Mouse (Mus musculus) hindbrain, embryonic 15.5 days (tissue): ENCODE measurements around the gene Gtf2a1. TPM values are rescaled to one million over a fixed set of nuclear protein-coding genes. Genes with fewer than 3 reads are reported as not detected.
"Not testable (repeated sequence)": the region's sequence is repeated elsewhere in the genome, so short reads cannot be mapped to it uniquely, and the experiment has no call there.

ENCODE experiments used
- ATAC-seq: fragments of 200-750 bp; cut with Nextera tagmentation; 2 replicates; pipeline ENCODE4 v1.8.0; 2017; ENCODE audit warnings: low read depth, moderate number of reproducible peaks, moderate TSS enrichment; ENCODE audit not compliant: low FRiP score
- H3K27ac ChIP-seq: fragments of 300-500 bp; sonication (generic); replicated peaks from 2 replicates; pipeline ENCODE4 v1.5.1; 2015; ENCODE audit warnings: mild to moderate bottlenecking, inconsistent platforms
- H3K27me3 ChIP-seq: fragments of 300-500 bp; sonication (generic); 2 replicates; pipeline ENCODE4 v1.6.1; 2015; ENCODE audit warnings: control low read depth, inconsistent platforms
- H3K36me3 ChIP-seq: fragments of 300-500 bp; sonication (generic); 2 replicates; pipeline ENCODE4 v1.6.1; 2015; ENCODE audit warnings: control low read depth, inconsistent platforms
- H3K4me1 ChIP-seq: fragments of 300-500 bp; sonication (generic); replicated peaks from 2 replicates; pipeline ENCODE4 v1.6.1; 2015; ENCODE audit warnings: control low read depth, inconsistent platforms
- H3K4me2 ChIP-seq: fragments of 300-500 bp; sonication (generic); 2 replicates; pipeline ENCODE4 v1.6.1; 2015; ENCODE audit warnings: moderate library complexity, mild to moderate bottlenecking, inconsistent platforms
- H3K4me3 ChIP-seq: fragments of 300-500 bp; sonication (generic); 2 replicates; pipeline ENCODE4 v1.5.1; 2015; ENCODE audit warnings: mild to moderate bottlenecking, inconsistent platforms
- H3K9ac ChIP-seq: fragments of 300-500 bp; sonication (generic); 2 replicates; pipeline ENCODE4 v1.6.1; 2015; ENCODE audit warnings: inconsistent platforms
- H3K9me3 ChIP-seq: fragments of 300-500 bp; sonication (generic); 2 replicates; pipeline ENCODE4 v1.6.1; 2016; ENCODE audit warnings: control low read depth, inconsistent platforms
- WGBS: fragments of 180-500 bp; shearing (Covaris S2); methylation state at CpG from one replicate; pipeline ENCODE4 v1.1.7; 2015; 5-methylcytosine and 5-hydroxymethylcytosine counted together
- polyA plus RNA-seq: library from polyadenylated mRNA; unstranded; fragments of >200 nt; fragmentation: Nextera tagmentation; extraction: Ambion mirVana; gene quantifications from 2 replicates; pipeline ENCODE4 v1.2.1, GENCODE M21; 2015

Gtf2a1 gene
- polyA plus RNA-seq, 1 experiment from 2014 or later, result 55.2 TPM

DNA sequence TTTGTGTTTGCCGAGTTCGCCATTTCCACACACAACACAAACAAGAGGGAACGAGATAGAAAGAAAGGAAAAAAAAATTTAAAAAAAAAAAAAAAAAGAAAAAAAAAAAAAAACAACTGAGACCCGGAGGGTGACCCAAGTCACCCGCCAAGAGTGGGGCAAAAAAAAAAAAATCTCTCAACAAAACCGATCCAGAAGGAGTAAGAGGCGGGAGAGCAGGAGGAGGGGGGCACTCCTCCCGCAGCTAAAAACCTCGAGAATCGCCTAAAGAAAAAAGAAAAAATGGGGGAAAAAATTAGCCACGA lies 793 bp downstream of the Gtf2a1 start:
- H3K4me3 ChIP-seq, result peak overlapping the region; percentile 73
- H3K27ac ChIP-seq, result peak overlapping the region; percentile 100
- no peaks in the 10 kb centered on the region for H3K9me3 ChIP-seq
- no peak; the same call in 1 of the 2 replicates for ATAC-seq
- peaks cover 19% of the 10 kb centered on the region for H3K4me1 ChIP-seq
- peak overlapping the region; percentile 68 for H3K4me2 ChIP-seq
- peak overlapping the region; percentile 99 for H3K9ac ChIP-seq
- H3K27me3 ChIP-seq, result no peaks in the 10 kb centered on the region
- H3K36me3 ChIP-seq, result peaks cover 9% of the 10 kb centered on the region
- WGBS, result 0% methylated on average over 11 of the region's 11 CpGs

DNA sequence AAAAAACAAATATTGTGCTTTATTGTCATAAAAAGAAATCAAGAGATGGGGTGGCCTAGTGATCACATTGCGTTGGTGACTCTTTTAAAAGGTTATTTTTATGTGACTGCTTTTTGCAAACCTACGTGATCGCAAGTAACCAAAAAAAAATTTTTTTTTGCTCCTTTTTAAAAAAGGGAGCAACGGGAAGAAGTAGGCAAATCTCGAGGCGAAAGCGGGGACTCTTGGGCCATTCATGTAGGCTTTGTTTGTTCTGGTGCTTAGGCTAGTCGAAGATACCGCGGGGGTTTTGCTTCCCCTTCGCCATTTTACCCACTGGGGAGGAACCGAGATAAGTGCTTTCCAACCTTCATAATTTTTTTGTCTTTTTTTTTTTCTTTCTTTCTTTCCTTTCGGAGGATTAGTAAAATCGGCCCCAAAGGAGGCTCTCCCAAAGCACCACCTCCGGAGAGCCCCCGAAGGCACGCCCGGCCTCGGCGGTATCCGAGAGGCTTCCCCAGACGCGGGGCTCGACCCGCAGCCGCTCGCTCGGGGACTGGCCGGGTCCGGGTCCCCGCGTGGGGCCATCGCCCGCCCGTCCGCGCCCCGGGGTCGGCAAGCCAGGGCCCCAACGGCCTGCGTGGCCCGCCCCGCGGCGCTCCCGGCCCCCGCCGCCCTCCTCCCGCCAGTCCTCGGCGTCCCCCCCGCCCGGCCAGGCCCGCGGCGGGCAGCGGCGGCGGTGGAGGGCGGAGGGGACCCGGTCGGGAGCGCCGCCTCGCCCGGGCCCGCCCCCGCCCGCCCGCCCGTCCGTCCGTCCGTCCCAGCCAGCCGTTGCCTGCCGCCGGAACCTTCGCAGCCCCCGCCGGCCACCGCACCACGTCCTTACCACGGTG lies 1.4 kb downstream of the Gtf2a1 start:
- Histone ChIP-seq H3K4me3 (peak overlapping the region; percentile 73), H3K9ac (peak overlapping the region; percentile 99), H3K4me1 (peaks cover 21% of the 10 kb centered on the region), H3K9me3 (no peaks in the 10 kb centered on the region), H3K36me3 (peaks cover 9% of the 10 kb centered on the region), H3K27me3 (no peaks in the 10 kb centered on the region), H3K4me2 (peak overlapping the region; percentile 68), H3K27ac (peak overlapping the region; percentile 100)
- under 1% methylated on average over 61 of the region's 83 CpGs for WGBS
- ATAC-seq, result 0 out of 2 replicates have a peak, but pooled peaks have one; percentile 1

DNA sequence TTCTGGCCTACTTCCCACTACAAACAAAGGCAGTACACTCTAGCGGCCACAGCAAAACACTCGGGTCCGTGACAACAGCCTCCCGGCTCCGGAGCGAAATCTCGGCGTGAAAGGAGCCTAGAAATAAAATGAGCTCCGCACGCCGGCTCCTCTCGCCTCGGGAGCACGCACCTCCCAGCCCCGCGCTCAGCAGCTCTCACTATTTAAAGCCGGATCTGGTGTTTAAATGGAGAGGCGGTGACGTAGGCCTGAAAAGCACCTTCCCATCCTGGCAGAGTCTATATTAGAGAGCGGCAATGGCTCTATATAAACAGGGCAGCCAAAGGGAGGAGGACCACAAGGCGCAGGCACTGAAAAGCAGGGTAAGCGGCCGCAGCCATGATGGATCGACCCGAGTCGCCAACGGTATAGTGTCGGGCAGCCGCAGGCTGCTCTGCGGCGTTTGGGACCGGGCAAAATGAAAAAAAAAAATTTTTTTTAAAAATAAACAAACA lies 2.1 kb downstream of the Gtf2a1 start:
- Histone ChIP-seq H3K4me2 (peak overlapping the region; percentile 68), H3K4me3 (peak overlapping the region; percentile 73), H3K9ac (peak overlapping the region; percentile 99), H3K27ac (peak overlapping the region; percentile 100), H3K27me3 (no peaks in the 10 kb centered on the region), H3K36me3 (peaks cover 9% of the 10 kb centered on the region), H3K9me3 (no peaks in the 10 kb centered on the region), H3K4me1 (peaks cover 28% of the 10 kb centered on the region)
- WGBS, result under 1% methylated on average over 32 of the region's 32 CpGs
- ATAC-seq, result peak; percentile 93

DNA sequence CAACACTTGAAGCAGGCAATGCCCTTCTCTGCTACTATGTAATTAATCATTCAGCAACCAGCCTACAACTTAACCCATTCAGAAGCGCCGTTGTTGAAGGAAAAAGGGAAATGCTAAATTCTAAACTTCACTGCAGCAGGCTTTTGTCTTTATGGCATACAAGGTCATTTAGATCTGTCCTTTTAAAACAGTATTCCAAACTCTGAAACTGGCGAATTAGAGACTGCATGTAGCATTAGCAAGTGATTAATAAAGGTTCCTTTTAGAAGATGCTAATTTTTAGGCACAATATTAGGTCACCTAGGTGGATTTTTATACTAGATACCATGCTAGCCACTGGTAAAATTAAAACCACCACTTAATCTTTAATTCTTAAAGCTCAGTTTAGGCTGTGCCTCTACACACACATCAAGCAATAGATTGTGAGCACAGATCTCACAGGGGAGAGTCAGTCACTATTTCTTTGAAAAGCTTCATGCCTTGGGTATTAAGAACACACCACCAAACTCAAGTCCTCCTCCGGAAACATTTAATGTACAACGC lies 2.7 kb downstream of the Gtf2a1 start:
- Histone ChIP-seq H3K36me3 (peaks cover 9% of the 10 kb centered on the region), H3K4me2 (peak overlapping the region; percentile 68), H3K27ac (peak overlapping the region; percentile 100), H3K9me3 (no peaks in the 10 kb centered on the region), H3K9ac (peak overlapping the region; percentile 99), H3K4me1 (peaks cover 34% of the 10 kb centered on the region), H3K4me3 (peak overlapping the region; percentile 73), H3K27me3 (no peaks in the 10 kb centered on the region)
- no peak for ATAC-seq
- 8% methylated on average over 5 of the region's 5 CpGs for WGBS

DNA sequence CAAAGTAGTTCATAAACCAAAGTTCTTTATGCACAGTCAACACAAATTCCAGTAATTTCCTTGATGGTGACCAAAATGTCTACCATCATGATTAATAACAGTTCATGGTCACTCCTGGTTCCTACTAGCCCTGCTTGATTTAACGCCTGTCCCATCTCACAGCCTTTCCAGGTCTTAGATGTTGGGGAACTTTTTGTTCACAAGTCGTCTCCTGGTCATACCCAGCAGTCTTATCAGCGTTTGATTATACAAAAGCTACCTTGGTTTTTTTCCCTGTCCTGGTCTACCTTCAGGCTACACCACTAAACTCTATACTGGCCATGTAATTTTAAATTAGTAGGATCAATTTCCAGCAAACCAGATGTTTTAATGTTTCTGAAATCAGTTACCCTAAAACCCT lies 3.2 kb downstream of the Gtf2a1 start:
- Histone ChIP-seq H3K27ac (peak overlapping the region; percentile 100), H3K4me2 (peak overlapping the region; percentile 68), H3K27me3 (no peaks in the 10 kb centered on the region), H3K4me1 (peaks cover 37% of the 10 kb centered on the region), H3K9ac (peak overlapping the region; percentile 99), H3K9me3 (no peaks in the 10 kb centered on the region), H3K4me3 (peak overlapping the region; percentile 73), H3K36me3 (peaks cover 9% of the 10 kb centered on the region)
- 38% methylated on average over 3 of the region's 3 CpGs for WGBS
- no peak for ATAC-seq

DNA sequence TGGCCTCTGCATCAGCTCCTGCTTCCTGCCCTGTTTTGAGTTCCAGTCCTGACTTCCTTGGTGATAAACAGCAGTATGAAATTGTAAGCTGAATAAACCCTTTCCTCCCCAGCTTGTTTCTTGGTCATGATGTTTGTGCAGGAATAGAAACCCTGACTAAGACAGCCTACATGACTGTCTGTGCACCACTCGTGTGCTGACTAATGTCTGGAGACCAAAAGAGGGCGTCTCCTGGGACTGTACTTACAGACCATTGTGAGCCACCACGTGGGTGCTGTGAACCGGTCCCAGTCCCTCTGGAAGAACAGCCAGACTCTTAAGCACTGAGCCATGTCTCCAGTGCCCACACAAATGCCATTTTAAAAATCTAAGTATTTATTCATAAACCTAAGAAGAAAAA lies 4.5 kb downstream of the Gtf2a1 start:
- H3K4me2 ChIP-seq, H3K27me3 ChIP-seq, H3K9ac ChIP-seq, H3K4me3 ChIP-seq, ATAC-seq, H3K9me3 ChIP-seq, H3K27ac ChIP-seq, H3K36me3 ChIP-seq: not testable (repeated sequence)
- H3K4me1 ChIP-seq, result peaks cover 32% of the 10 kb centered on the region
- 94% methylated on average over 4 of the region's 4 CpGs for whole genome bisulfite sequencing

DNA sequence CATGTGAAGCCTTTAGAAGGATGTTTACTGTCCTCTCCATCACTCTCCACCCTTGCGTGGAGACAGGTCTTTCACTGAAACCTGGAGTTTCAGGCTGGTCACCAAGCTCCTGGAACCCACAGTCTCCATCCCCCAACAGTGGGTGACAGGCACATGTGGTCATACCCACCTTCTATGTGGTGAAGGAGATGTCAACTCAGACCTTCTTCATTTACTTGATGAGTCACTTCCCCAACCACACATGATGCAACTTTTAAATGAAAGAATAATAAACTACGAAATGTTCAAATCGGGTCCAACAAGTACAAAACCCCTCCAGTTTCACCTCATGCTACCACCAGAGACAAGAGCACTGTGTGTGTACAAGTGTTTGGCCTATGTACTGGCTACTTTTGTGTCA lies 5.1 kb downstream of the Gtf2a1 start:
- 90% methylated on average over 3 of the region's 3 CpGs for WGBS
- H3K27me3 ChIP-seq, result no peaks in the 10 kb centered on the region
- no peak for ATAC-seq
- H3K9ac ChIP-seq, result no peak overlapping the region
- no peak overlapping the region for H3K4me3 ChIP-seq
- no peak overlapping the region for H3K27ac ChIP-seq
- H3K9me3 ChIP-seq, result no peaks in the 10 kb centered on the region
- peaks cover 29% of the 10 kb centered on the region for H3K4me1 ChIP-seq
- no peak overlapping the region for H3K4me2 ChIP-seq
- peaks cover 13% of the 10 kb centered on the region for H3K36me3 ChIP-seq

DNA sequence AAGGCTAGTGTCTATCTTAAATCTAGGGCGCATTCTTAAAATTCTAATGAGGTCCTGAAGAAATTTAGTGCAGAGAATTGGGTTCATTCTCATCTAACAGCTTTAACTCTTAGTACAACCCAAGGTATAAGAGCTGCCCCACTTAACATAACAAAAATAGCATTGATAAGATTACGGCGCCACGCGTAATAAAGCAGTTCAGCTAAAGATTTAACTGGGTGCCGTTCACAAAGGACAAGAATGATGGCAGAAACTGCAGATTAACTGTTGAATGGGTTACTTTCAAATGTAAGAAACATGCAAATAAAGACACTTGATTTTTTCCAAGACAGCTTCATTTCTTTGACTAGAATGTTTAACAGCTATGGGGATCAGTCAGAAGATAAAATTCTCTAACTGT lies 6.9 kb downstream of the Gtf2a1 start:
- Histone ChIP-seq H3K27ac (no peak overlapping the region), H3K9me3 (no peaks in the 10 kb centered on the region), H3K4me3 (no peak overlapping the region), H3K27me3 (no peaks in the 10 kb centered on the region), H3K9ac (no peak overlapping the region), H3K4me1 (peaks cover 29% of the 10 kb centered on the region), H3K4me2 (peak overlapping the region; percentile 19; the same call in 1 of the 2 replicates), H3K36me3 (peaks cover 15% of the 10 kb centered on the region)
- 46% methylated on average over 6 of the region's 6 CpGs for WGBS
- no peak for ATAC-seq

DNA sequence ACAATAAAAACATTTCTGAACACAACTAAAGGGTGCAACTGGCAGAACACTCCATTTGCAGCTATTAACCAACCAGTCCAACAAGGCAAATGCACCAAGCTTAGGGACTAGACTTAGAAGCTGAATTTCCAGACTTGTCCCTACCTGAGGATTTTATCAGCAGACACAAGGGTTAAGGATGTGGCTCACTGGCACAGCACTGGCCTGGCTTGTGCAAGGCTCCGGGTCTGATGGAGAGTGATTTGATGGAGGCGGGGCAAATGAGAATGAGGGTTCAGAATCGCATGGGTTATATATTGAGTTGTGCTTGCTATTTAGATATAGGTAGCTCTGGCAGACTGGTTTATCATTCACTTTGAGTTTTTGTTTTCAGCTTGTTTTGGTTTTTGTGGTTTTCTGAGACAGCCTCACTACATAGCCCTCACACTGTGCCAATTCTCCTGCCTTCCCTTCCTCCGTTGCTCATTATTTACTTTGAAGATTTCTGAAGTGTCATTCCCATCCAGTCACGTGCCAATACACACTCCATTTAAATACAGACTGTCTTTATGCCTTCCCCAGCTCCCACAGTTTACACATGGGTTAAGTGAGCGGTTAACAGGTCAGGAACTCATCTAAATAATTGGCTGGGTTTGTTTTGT lies 7.8 kb downstream of the Gtf2a1 start:
- Histone ChIP-seq H3K4me1 (peaks cover 29% of the 10 kb centered on the region), H3K36me3 (peaks cover 18% of the 10 kb centered on the region), H3K9ac (no peak overlapping the region; the same call in 1 of the 2 replicates), H3K27ac (no peak overlapping the region), H3K4me2 (0 out of 2 replicates have a peak overlapping the region, but pooled peaks have one; percentile 19), H3K9me3 (no peaks in the 10 kb centered on the region), H3K4me3 (no peak overlapping the region), H3K27me3 (no peaks in the 10 kb centered on the region)
- 53% methylated on average over 6 of the region's 6 CpGs for WGBS
- ATAC-seq, result no peak

DNA sequence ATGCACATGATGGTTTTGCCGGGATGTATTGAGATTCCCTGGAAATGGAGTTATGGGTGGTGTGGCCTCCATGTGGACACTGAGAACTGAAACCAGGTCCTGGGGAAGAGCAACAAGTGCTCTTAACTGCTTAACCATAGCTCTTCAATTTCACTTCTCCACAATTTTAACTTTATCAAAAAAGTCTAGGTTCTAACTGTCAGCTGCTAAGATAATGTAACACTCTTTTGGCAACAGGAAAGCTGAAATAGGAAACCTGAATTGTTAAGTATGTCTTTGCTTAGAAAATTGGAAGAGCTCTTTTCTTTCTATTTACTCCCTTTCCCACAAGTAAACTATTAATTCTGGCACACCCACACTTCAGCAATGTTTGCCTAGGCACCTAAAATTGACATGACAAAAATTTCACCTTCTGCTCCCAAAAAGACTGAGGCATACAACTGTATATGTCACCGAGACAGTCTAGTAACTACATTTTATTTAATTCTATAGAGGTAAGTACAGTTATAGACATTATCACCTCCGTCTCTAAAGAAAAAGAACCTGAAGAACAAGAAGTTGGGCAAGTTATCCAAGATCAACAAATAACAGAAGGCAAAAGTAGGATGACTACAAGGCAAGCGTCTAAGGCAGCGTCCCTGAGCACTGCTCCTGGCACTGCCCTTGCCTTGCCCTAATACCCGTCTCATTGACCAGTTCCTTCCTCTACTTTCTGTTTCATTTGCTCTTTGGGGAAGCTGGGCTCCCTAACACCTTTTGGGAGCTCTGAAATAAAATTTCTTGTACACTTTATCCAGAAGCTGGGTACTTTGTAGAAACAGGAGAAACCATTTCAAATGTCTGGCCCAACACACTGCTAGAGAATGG lies 8.8 kb downstream of the Gtf2a1 start:
- 93% methylated on average over 6 of the region's 6 CpGs for WGBS
- no peak for ATAC-seq
- H3K4me2 ChIP-seq, result no peak overlapping the region
- H3K36me3 ChIP-seq, result peaks cover 23% of the 10 kb centered on the region
- H3K9ac ChIP-seq, result no peak overlapping the region
- no peak overlapping the region for H3K27ac ChIP-seq
- H3K9me3 ChIP-seq, result no peaks in the 10 kb centered on the region
- H3K4me1 ChIP-seq, result peaks cover 21% of the 10 kb centered on the region
- H3K4me3 ChIP-seq, result no peak overlapping the region
- H3K27me3 ChIP-seq, result no peaks in the 10 kb centered on the region

DNA sequence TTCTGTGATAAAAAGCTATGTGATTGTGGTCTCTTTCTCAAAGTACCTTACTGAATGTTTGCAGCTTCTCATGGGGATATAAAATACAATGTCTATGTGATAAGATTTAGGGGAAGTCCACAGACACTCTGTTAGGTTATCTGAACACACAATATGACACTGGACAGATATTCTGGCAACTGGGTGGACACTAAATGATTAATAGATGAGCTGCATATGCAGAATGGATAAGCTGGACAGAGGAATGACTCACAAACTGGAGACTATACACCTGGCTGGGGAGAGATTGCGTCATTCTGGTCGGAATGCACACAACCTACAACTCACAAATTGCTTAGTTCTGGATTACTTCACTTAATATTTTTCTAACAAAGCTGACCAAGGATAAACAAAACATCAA lies 10.6 kb downstream of the Gtf2a1 start:
- H3K27me3 ChIP-seq, result no peaks in the 10 kb centered on the region
- no peak overlapping the region for H3K27ac ChIP-seq
- peaks cover 18% of the 10 kb centered on the region for H3K4me1 ChIP-seq
- H3K4me3 ChIP-seq, result no peak overlapping the region
- H3K9me3 ChIP-seq, result no peaks in the 10 kb centered on the region
- ATAC-seq, result no peak
- H3K9ac ChIP-seq, result no peak overlapping the region
- no peak overlapping the region for H3K4me2 ChIP-seq
- 100% methylated on average over 2 of the region's 2 CpGs for WGBS
- peaks cover 25% of the 10 kb centered on the region for H3K36me3 ChIP-seq
